Mouse (Mus musculus): Measurements from ENCODE around the gene Clybl. TPM values are rescaled to one million over a fixed set of nuclear protein-coding genes. Genes with fewer than 3 reads are reported as not detected.

Clybl gene
- polyA plus RNA-seq, 1 experiment from 2014 or later, result 17.5 TPM

GRCm38 (mm10) chr14:122256261-122256634 lies 74.7 kb downstream of the Clybl start:
- Histone ChIP-seq H3K27me3 (peaks cover 33% of the 10 kb centered on the region), H3K36me3 (no peaks in the 10 kb centered on the region), H3K4me3 (no peak overlapping the region), H3K27ac (replicated peaks) (no peak overlapping the region), H3K9ac (no peak overlapping the region), H3K9me3 (no peaks in the 10 kb centered on the region), H3K4me2 (peak overlapping the region; percentile 37), H3K4me1 (replicated peaks) (peaks cover 11% of the 10 kb centered on the region; the same call in 1 of the 2 replicates)
- 13% methylated on average over 8 of the region's 8 CpGs for WGBS
- ATAC-seq (ENCODE audit: low FRiP score, low read depth), result 0 out of 2 replicates have a peak, but pooled peaks have one; percentile 23

DNA sequence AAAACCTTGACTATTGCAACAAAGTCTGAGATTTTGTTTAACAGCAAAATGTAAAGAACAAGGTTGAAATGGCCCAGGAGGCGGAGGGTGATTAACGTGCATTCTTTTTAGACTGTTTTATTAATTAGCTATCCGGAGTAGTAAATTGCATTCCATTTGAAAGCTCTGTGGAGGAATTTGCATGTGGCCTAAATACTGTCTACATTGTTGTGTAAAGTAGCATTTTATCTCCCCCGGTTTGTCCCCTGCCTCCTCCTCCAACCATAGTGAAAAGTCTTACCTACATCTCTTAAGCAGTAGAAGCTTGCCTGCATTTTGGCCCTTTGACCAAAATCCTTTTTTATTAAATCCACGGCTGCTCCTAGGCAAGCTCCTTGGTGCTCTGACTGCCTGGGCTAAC lies 76.8 kb downstream of the Clybl start:
- H3K9ac ChIP-seq, result no peak overlapping the region
- H3K4me3 ChIP-seq, result no peak overlapping the region
- H3K27me3 ChIP-seq, result peaks cover 36% of the 10 kb centered on the region
- H3K9me3 ChIP-seq, result no peaks in the 10 kb centered on the region
- peaks cover 11% of the 10 kb centered on the region; the same call in 1 of the 2 replicates for H3K4me1 ChIP-seq (replicated peaks)
- ATAC-seq (ENCODE audit: low FRiP score, low read depth), result no peak
- WGBS, result 21% methylated on average over 5 of the region's 5 CpGs
- no peaks in the 10 kb centered on the region for H3K36me3 ChIP-seq
- no peak overlapping the region for H3K27ac ChIP-seq (replicated peaks)
- no peak overlapping the region for H3K4me2 ChIP-seq

DNA sequence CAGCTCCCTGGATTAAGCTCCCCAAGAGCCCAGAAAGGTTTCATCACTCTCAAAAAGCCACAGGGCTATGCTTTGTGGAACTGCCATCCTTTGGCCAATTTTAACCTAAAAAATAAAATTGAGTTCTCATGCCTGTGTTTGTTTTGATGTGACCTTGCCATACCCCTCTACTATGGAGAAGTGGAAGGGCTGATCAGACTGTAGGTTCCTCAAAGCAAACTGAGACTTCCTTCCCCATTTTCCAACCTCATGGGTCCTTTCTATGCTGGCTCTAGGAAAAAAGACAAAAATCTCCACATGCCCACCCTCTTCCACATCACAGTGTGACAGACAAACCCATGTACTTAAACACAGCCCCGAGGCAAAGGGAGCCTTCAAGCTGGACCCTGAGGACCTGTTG lies 79.7 kb downstream of the Clybl start:
- H3K27me3 ChIP-seq, result peaks cover 29% of the 10 kb centered on the region

DNA sequence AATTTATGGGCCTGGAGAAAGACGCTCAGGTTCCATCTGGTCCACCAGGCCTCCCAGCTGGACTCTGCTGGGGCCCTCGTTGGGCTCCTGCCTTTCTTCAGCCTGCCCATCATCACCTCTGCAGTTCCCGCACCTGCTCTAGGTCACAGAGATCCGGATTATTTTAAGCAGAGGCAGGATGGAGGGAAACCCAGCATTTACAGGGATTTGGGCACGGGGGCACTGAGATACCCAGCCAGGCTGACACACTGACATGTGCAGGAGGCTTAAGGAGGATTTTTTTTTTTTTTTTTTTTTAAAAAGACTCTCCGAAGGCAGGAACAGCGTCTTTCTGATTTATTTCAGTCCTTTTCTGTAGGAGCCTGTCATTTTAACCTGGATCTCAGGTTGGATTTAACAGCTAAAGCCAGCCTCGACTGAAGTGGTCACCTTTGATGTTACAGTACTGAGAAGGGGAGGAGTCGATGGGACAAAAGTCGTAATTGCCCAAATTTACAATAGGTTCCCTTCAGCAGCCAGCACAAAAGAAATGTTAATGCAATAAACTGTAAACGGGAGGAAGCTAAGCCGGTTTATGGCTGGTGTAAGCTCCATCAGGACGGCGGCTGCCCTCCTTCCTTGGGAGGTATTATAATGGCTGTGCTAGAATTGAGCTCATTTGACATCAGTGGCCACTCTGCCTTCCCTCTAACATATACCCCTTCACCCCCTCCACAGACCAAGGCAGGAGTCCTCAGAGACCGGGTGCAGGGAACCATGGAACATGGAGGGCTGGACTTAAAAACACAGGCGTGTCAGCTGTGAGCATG lies 81.6 kb downstream of the Clybl start:
- H3K4me1 ChIP-seq (replicated peaks), result no peaks in the 10 kb centered on the region
- H3K36me3 ChIP-seq, result no peaks in the 10 kb centered on the region
- ATAC-seq (ENCODE audit: low FRiP score, low read depth), result no peak
- no peaks in the 10 kb centered on the region for H3K9me3 ChIP-seq
- 43% methylated on average over 16 of the region's 16 CpGs for WGBS
- H3K4me2 ChIP-seq, result no peak overlapping the region
- H3K9ac ChIP-seq, result no peak overlapping the region
- no peak overlapping the region for H3K27ac ChIP-seq (replicated peaks)
- H3K4me3 ChIP-seq, result no peak overlapping the region
- H3K27me3 ChIP-seq, result peaks cover 24% of the 10 kb centered on the region

More for the DNA sequence above, 79.7 kb downstream of the Clybl start:
- Histone ChIP-seq H3K36me3 (no peaks in the 10 kb centered on the region), H3K9me3 (no peaks in the 10 kb centered on the region), H3K4me1 (replicated peaks) (peaks cover 2% of the 10 kb centered on the region; the same call in 1 of the 2 replicates), H3K4me2 (no peak overlapping the region), H3K27ac (replicated peaks) (no peak overlapping the region), H3K9ac (no peak overlapping the region), H3K4me3 (no peak overlapping the region)
- 91% methylated on average over 1 of the region's 1 CpGs for WGBS
- no peak for ATAC-seq (ENCODE audit: low FRiP score, low read depth)

- no peak overlapping the region for H3K27ac ChIP-seq (replicated peaks)
- H3K9ac ChIP-seq, result no peak overlapping the region
- H3K4me2 ChIP-seq, result no peak overlapping the region
- no peaks in the 10 kb centered on the region for H3K9me3 ChIP-seq
- no peaks in the 10 kb centered on the region for H3K36me3 ChIP-seq
- 73% methylated on average over 7 of the region's 7 CpGs for WGBS
- ATAC-seq (ENCODE audit: low FRiP score, low read depth), result no peak
- no peak overlapping the region for H3K4me3 ChIP-seq
- peaks cover 11% of the 10 kb centered on the region for H3K27me3 ChIP-seq
- no peaks in the 10 kb centered on the region for H3K4me1 ChIP-seq (replicated peaks)
These were observed 83.7 kb downstream of the Clybl start for GRCm38 (mm10) chr14:122265214-122265613.

- peaks cover 13% of the 10 kb centered on the region for H3K27me3 ChIP-seq
- no peak for ATAC-seq (ENCODE audit: low FRiP score, low read depth)
- no peak overlapping the region for H3K4me2 ChIP-seq
- WGBS, result 41% methylated on average over 4 of the region's 4 CpGs
- no peak overlapping the region for H3K9ac ChIP-seq
- H3K4me3 ChIP-seq, result no peak overlapping the region
- H3K36me3 ChIP-seq, result no peaks in the 10 kb centered on the region
- H3K4me1 ChIP-seq (replicated peaks), result peaks cover 7% of the 10 kb centered on the region; the same call in 1 of the 2 replicates
- H3K27ac ChIP-seq (replicated peaks), result no peak overlapping the region
- H3K9me3 ChIP-seq, result no peaks in the 10 kb centered on the region
These were observed 86.1 kb downstream of the Clybl start for GRCm38 (mm10) chr14:122267590-122267989.

DNA sequence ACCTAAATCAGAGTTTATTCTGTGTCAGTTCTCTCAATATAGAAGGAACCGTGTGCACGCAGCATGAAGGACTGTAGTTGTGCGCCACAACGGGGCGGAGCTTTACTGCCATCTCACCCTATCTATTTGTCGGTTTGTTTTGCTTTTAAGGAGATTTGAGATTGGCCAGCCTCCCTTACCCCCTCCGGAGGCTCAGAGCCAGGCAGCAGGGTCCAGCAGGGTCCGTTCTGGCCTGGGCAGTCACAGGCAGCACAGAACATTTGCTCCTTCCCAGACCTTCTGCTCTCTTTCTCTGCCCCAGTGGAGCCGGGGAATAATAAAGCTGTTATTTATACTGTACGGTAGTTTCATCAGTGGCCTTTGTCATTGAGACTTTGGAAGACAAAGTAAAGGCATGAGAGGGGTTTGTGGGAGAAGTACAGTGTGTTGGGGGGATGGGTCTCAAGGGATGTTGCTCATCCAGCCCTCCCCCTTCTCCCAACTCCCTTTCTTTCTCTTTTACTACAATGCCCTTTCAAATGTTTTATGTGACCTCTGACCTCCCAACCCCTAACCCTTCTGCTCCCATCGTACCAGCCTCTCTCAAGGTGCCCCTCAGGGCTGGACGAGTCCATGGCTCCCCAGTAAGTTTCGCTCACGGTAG lies 89.7 kb downstream of the Clybl start:
- 21% methylated on average over 14 of the region's 14 CpGs for WGBS

GRCm38 (mm10) chr14:122277142-122277541 lies 95.6 kb downstream of the Clybl start:
- WGBS, result 68% methylated on average over 8 of the region's 8 CpGs

More for the DNA sequence above, 89.7 kb downstream of the Clybl start:
- Histone ChIP-seq H3K36me3 (no peaks in the 10 kb centered on the region), H3K4me3 (no peak overlapping the region), H3K9me3 (no peaks in the 10 kb centered on the region), H3K27me3 (peaks cover 11% of the 10 kb centered on the region), H3K4me2 (peak overlapping the region; percentile 16), H3K9ac (no peak overlapping the region), H3K27ac (replicated peaks) (no peak overlapping the region), H3K4me1 (replicated peaks) (peaks cover 7% of the 10 kb centered on the region; the same call in 1 of the 2 replicates)
- 0 out of 2 replicates have a peak, but pooled peaks have one; percentile 51 for ATAC-seq (ENCODE audit: low FRiP score, low read depth)

GRCm38 (mm10) chr14:122279462-122280308 lies 98.2 kb downstream of the Clybl start:
- Histone ChIP-seq H3K4me3 (no peak overlapping the region), H3K27ac (replicated peaks) (no peak overlapping the region), H3K4me2 (no peak overlapping the region), H3K36me3 (no peaks in the 10 kb centered on the region), H3K4me1 (replicated peaks) (0 out of 2 replicates have a peak, but pooled peaks cover 5% of the 10 kb centered on the region), H3K9ac (no peak overlapping the region), H3K9me3 (no peaks in the 10 kb centered on the region), H3K27me3 (peaks cover 39% of the 10 kb centered on the region)
- no peak for ATAC-seq (ENCODE audit: low FRiP score, low read depth)
- 15% methylated on average over 16 of the region's 16 CpGs for WGBS

More at GRCm38 (mm10) chr14:122277142-122277541, 95.6 kb downstream of the Clybl start:
- Histone ChIP-seq H3K9ac (no peak overlapping the region), H3K27me3 (peaks cover 30% of the 10 kb centered on the region), H3K36me3 (no peaks in the 10 kb centered on the region), H3K4me1 (replicated peaks) (0 out of 2 replicates have a peak, but pooled peaks cover 5% of the 10 kb centered on the region), H3K9me3 (no peaks in the 10 kb centered on the region), H3K4me2 (no peak overlapping the region), H3K27ac (replicated peaks) (no peak overlapping the region), H3K4me3 (no peak overlapping the region)
- no peak for ATAC-seq (ENCODE audit: low FRiP score, low read depth)

DNA sequence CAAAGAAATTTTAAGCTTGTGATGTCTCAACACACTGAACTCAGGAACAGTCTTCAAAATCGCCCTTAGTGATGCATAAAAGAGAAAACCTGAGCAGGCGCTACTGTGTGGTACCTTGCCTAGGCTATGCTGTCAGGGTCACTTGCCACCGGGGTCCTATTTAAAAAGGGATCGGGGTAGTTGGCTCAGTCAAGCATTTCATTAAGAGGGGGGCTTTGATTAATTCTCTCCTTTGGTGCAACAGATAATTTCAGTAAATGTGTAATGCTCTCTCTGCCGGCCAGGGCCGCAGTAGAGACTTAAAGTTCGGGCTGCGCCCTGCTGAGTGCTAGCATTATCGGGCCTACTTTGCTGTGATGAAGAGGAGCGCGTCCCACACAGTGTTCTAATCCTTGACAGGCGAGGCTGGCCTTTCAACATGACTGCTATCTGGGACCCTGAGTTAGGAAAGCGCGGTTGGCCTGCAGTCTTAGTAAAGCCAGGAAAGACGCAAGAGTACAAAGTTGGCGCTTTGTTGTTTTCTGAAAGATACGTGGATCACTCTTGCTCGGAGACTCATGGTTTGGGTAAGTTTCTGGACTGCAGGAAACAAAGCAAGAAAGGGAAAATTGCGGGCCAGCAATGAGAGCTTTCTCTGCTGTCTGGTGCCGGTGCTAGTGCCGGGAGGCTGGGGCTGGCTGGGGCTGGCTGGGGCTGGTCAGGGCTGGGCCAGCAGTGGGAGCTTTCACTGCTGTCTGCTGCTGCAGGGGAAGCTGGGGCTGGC lies 99.0 kb downstream of the Clybl start:
- peak overlapping the region; percentile 27; the same call in 1 of the 2 replicates for H3K4me2 ChIP-seq
- WGBS, result 12% methylated on average over 21 of the region's 21 CpGs
- peak overlapping the region; percentile 9 for H3K27ac ChIP-seq (replicated peaks)
- H3K4me3 ChIP-seq, result peak overlapping the region; percentile 3; the same call in 1 of the 2 replicates
- 0 out of 2 replicates have a peak, but pooled peaks cover 5% of the 10 kb centered on the region for H3K4me1 ChIP-seq (replicated peaks)
- no peaks in the 10 kb centered on the region for H3K36me3 ChIP-seq
- 0 out of 2 replicates have a peak, but pooled peaks have one; percentile 61 for ATAC-seq (ENCODE audit: low FRiP score, low read depth)
- H3K27me3 ChIP-seq, result peaks cover 39% of the 10 kb centered on the region
- H3K9me3 ChIP-seq, result no peaks in the 10 kb centered on the region
- no peak overlapping the region for H3K9ac ChIP-seq
